Mouse (Mus musculus): ENCODE data around the gene Fam169b.

Fam169b gene

GRCm38 (mm10) chr7:68408611-68409010 lies 135.0 kb downstream of the Fam169b start:
- DNase-seq (ENCODE audit: low spot score): no peak

All from yolk sac, embryonic 10.5 days (tissue).